Mouse (Mus musculus): ENCODE measurements at regions not wholly inside any gene's neighbourhood (a gene's known extent, or its start where the extent isn't known, plus 50 kb on each side); places are given as distances from the start of the nearest gene placed in this dataset.

DNA sequence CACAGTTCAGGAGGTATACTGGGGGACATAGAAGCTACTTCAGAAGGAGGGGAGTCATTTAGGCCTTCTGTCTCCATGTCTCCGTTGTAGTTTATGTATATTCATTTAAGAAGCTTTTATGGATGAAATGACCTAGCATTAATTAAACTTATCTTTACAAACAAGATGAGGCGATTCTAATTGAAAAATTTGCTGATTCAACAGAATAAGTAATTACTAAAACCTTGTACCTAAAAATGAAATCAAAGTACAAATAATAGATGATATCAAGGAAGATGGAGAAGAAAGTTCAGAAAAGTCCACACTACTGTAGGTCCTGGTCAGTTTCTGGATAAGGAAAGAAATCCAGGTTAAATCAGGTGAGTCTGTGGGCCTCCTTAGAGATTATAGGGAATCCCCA, 1429.6 kb downstream of the Slc22a22 start:
- TF ChIP-seq CTCF (IDR thresholded peaks at IDR 0.05; ENCODE audit: borderline replicate concordance, extremely low read depth, insufficient read depth, insufficient read length), result no peak
- no peak for TF ChIP-seq POLR2A (IDR thresholded peaks at IDR 0.05; ENCODE audit: borderline replicate concordance, extremely low read depth, insufficient read depth, insufficient read length, poor library complexity, severe bottlenecking)
